Mouse (Mus musculus) bone marrow macrophage, adult 2 months (primary cell): ENCODE results near the gene Tmem169.

ENCODE experiments used
- CTCF ChIP-seq: IDR thresholded peaks from 2 replicates; pipeline ENCODE4 v1.5.1; 2012; ENCODE audit warnings: low read depth, mild to moderate bottlenecking, low read length, moderate library complexity
- POLR2A ChIP-seq: IDR thresholded peaks from 2 replicates; pipeline ENCODE4 v1.6.1; 2012; ENCODE audit warnings: mild to moderate bottlenecking, low read depth, low read length, borderline replicate concordance

DNA sequence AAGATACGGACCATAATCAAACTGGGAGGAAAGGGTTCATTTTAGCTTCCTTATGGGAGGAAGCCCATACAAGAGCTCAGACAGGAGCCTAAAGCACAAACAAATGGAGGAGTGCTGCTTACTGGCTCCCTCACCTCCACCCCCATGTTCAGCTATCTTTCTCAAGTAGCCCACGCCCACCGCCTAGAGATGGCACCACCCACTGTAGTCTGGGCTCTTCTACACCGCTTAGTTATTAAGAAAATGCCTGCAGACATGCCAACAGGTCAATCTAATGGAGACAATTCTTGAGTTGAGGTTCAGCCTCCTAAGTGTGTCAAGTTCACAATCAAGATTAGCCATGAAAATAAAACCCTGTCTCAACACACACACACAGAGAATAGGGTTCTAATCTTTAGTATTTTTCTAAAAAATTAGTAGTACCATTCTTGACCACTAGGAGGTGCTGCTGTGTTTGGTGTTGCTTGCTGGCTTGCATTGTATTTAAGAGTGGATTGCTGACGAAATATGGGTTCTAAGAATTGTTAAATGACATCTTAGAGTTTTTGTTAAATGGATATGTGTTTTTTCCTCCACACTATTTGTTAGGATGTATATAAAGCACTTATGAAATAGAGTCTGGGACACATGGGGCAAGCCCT is 29.4 kb downstream of the Tmem169 start:
- TF ChIP-seq POLR2A (no peak), CTCF (no peak)
